Mouse (Mus musculus) stomach, postnatal 0 days (tissue): ENCODE results near the gene Tex36.

Experiments
- CTCF ChIP-seq: IDR thresholded peaks from 2 replicates; pipeline ENCODE4 v1.5.1; 2016; ENCODE audit warnings: antibody characterized with exemption, low read depth, mild to moderate bottlenecking, moderate library complexity
- EP300 ChIP-seq: optimal IDR thresholded peaks from 2 replicates; pipeline ENCODE3; 2016; ENCODE audit warnings: antibody characterized with exemption

DNA sequence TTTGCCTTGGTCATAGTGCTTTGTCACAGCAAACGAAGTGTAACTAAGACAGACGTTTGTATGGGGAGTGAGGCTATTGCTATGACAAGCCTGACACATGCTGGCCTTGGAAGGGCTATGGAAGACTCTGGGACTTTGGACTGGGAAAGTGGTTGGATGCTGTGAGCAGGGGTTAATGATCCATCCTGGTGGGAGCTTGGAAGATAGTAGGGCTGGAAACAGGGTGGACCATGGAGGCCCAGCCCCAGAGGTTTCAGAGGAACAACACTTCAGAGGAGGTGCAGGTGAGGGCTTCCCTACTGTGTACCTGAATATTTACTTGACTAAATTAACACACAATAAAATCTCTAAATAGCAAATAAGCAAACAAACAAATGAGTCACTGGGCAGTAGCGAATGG lies 56.3 kb downstream of the Tex36 start:
- no peak for TF ChIP-seq EP300
- no peak for TF ChIP-seq CTCF
